Comparison of ENCODE assay signal across 24 mouse cellular contexts in the genomic region with DNA sequence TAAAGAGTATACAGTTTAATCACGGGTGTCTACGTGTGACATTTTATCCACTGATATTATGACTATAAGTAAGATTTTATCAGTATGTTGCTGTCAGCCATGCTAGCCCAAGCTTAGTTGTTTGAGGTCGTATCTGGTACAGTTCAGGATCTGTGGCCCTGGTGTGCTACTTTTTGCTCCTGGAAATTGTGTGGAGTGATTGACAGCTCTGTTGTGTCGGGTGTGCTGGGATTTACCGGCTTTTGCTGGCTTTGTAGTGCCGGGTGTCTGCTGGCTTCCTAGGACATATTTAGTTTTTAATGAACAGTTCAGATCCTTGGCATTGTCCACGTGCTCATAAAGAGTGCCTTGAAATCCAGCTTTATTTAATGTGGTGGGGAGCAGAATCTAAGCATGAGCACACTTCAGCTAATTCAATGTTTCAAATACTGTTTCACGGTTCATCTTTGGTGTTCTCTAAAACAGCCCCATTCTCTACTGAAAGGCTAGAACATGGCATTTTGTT. TPM values are rescaled to one million over a fixed set of nuclear protein-coding genes. Genes with fewer than 3 reads are reported as not detected.
"Had no signal": no experiment of that assay in that cellular context is flagged by ENCODE, and none has a peak within 500 bp of the region (broad histone marks: within the 10 kb centered on the region; RNA-seq: fewer than 3 reads in every experiment).

No protein-coding gene starts in this region.

- H3K27me3 ChIP-seq: liver, embryonic 12.5 days; liver, embryonic 15.5 days; lung, embryonic 15.5 days; megakaryocyte, embryonic 14.5 days; neural tube, embryonic 12.5 days; neural tube, embryonic 15.5 days had no signal

- H3K9me3 ChIP-seq: limb, embryonic 10.5 days; limb, embryonic 13.5 days; liver, embryonic 12.5 days; liver, embryonic 15.5 days; lung, embryonic 15.5 days; megakaryocyte, embryonic 14.5 days; neural tube, embryonic 12.5 days; neural tube, embryonic 15.5 days had no signal

- H3K36me3 ChIP-seq: limb, embryonic 10.5 days; limb, embryonic 13.5 days; lung, embryonic 15.5 days; neural tube, embryonic 12.5 days; neural tube, embryonic 15.5 days had no signal

- H3K27ac ChIP-seq: kidney, postnatal 0 days; layer of hippocampus, adult 2 months; limb, embryonic 10.5 days; limb, embryonic 13.5 days; liver, embryonic 12.5 days; liver, embryonic 15.5 days; lung, embryonic 15.5 days; neural tube, embryonic 12.5 days; neural tube, embryonic 15.5 days; stomach, postnatal 0 days had no signal

- H3K4me3 ChIP-seq: layer of hippocampus, adult 2 months; limb, embryonic 10.5 days; limb, embryonic 13.5 days; liver, embryonic 12.5 days; liver, embryonic 15.5 days; lung, embryonic 15.5 days; megakaryocyte, embryonic 14.5 days; neural tube, embryonic 12.5 days; neural tube, embryonic 15.5 days had no signal

- H3K4me2 ChIP-seq: limb, embryonic 13.5 days; liver, embryonic 12.5 days; liver, embryonic 15.5 days; lung, embryonic 15.5 days; neural tube, embryonic 12.5 days; neural tube, embryonic 15.5 days had no signal

- H3K9ac ChIP-seq: limb, embryonic 13.5 days; liver, embryonic 12.5 days; liver, embryonic 15.5 days; lung, embryonic 15.5 days; neural tube, embryonic 12.5 days; neural tube, embryonic 15.5 days had no signal

- H3K4me1 ChIP-seq: limb, embryonic 10.5 days; liver, embryonic 12.5 days; liver, embryonic 15.5 days; neural tube, embryonic 12.5 days had no signal

- ATAC-seq: intestine, postnatal 0 days; liver, embryonic 12.5 days had no signal

- DNase-seq: kidney, adult 2 months; kidney, postnatal 25 days; layer of hippocampus, adult 9-11 months; liver; lung, adult 18-20 months; lung, postnatal 10 days; lung, postnatal 36 days; thymus, postnatal 25 days had no signal

RNA-seq across cellular contexts. Expression of a gene that starts 12.0 kb away (rescaled TPM):
- polyA plus RNA-seq: kidney, adult 2 months; kidney, embryonic 14.5 days; large intestine, adult 2 months; limb, embryonic 10.5 days; limb, embryonic 13.5 days; liver, embryonic 12.5 days; liver, embryonic 15.5 days; small intestine, adult 2 months; spleen, adult 2 months had no signal
